Mouse (Mus musculus): ENCODE data around the gene Gm21860. TPM values are rescaled to one million over a fixed set of nuclear protein-coding genes. Genes with fewer than 3 reads are reported as not detected.
"Not testable (repeated sequence)": the region's sequence is repeated elsewhere in the genome, so short reads cannot be mapped to it uniquely, and the experiment has no call there.

Gene Gm21860
- total RNA-seq (2012; rRNA removed) = not detected in 2 replicates
- polyA plus RNA-seq (2012; ENCODE audit: insufficient read depth in 1 of 2, insufficient read length in 2 of 2, low read depth in 1 of 2, low replicate concordance in 2 of 2, missing spikeins in 1 of 2) = not detected

GRCm38 (mm10) chrY:90754721-90755120, at the start of gene Gm21860:
Gene Gm21860 (minus strand): TSS chrY:90754821.
- not testable (repeated sequence) for H3K27ac ChIP-seq (ENCODE audit: control insufficient read depth, low read depth, low read length); H3K4me3 ChIP-seq (ENCODE audit: control insufficient read depth in 1 of 2, insufficient read depth in 1 of 2, low read depth in 2 of 2, low read length in 2 of 2); H3K36me3 ChIP-seq (ENCODE audit: control insufficient read depth in 1 of 2, insufficient read depth in 2 of 2, low read length in 2 of 2); H3K9ac ChIP-seq (ENCODE audit: control insufficient read depth, low read depth, low read length, poor library complexity, severe bottlenecking); H3K79me2 ChIP-seq (ENCODE audit: control insufficient read depth, insufficient read depth, low read length, poor library complexity); H3K9me3 ChIP-seq (replicated peaks; ENCODE audit: insufficient read depth, low read length); H3K4me1 ChIP-seq (ENCODE audit: control insufficient read depth in 1 of 2, insufficient read depth in 2 of 2, low read length in 2 of 2); DNase-seq (ENCODE audit: low read depth, low spot score); H3K27me3 ChIP-seq (ENCODE audit: control insufficient read depth in 1 of 2, insufficient read depth in 2 of 2, low read length in 2 of 2)

- not testable (repeated sequence) for H3K4me3 ChIP-seq (ENCODE audit: control insufficient read depth in 1 of 2, insufficient read depth in 1 of 2, low read depth in 2 of 2, low read length in 2 of 2); H3K79me2 ChIP-seq (ENCODE audit: control insufficient read depth, insufficient read depth, low read length, poor library complexity); DNase-seq (ENCODE audit: low read depth, low spot score); H3K9ac ChIP-seq (ENCODE audit: control insufficient read depth, low read depth, low read length, poor library complexity, severe bottlenecking); H3K27ac ChIP-seq (ENCODE audit: control insufficient read depth, low read depth, low read length); H3K36me3 ChIP-seq (ENCODE audit: control insufficient read depth in 1 of 2, insufficient read depth in 2 of 2, low read length in 2 of 2); H3K27me3 ChIP-seq (ENCODE audit: control insufficient read depth in 1 of 2, insufficient read depth in 2 of 2, low read length in 2 of 2); H3K9me3 ChIP-seq (replicated peaks; ENCODE audit: insufficient read depth, low read length); H3K4me1 ChIP-seq (ENCODE audit: control insufficient read depth in 1 of 2, insufficient read depth in 2 of 2, low read length in 2 of 2)
These were observed 29.8 kb upstream of the Gm21860 start, which contains the start of gene Gm47283 for GRCm38 (mm10) chrY:90784438-90784837. Gene Gm47283 (plus strand): TSS chrY:90784738.

- not testable (repeated sequence) for H3K27me3 ChIP-seq (ENCODE audit: control insufficient read depth in 1 of 2, insufficient read depth in 2 of 2, low read length in 2 of 2); H3K9ac ChIP-seq (ENCODE audit: control insufficient read depth, low read depth, low read length, poor library complexity, severe bottlenecking); H3K27ac ChIP-seq (ENCODE audit: control insufficient read depth, low read depth, low read length); DNase-seq (ENCODE audit: low read depth, low spot score); H3K4me1 ChIP-seq (ENCODE audit: control insufficient read depth in 1 of 2, insufficient read depth in 2 of 2, low read length in 2 of 2); H3K4me3 ChIP-seq (ENCODE audit: control insufficient read depth in 1 of 2, insufficient read depth in 1 of 2, low read depth in 2 of 2, low read length in 2 of 2); H3K9me3 ChIP-seq (replicated peaks; ENCODE audit: insufficient read depth, low read length); H3K36me3 ChIP-seq (ENCODE audit: control insufficient read depth in 1 of 2, insufficient read depth in 2 of 2, low read length in 2 of 2); H3K79me2 ChIP-seq (ENCODE audit: control insufficient read depth, insufficient read depth, low read length, poor library complexity)
These were observed 9.4 kb downstream of the Gm21860 start for GRCm38 (mm10) chrY:90745256-90745655.

GRCm38 (mm10) chrY:90744381-90744981, 10.1 kb downstream of the Gm21860 start:
- not testable (repeated sequence) for H3K4me1 ChIP-seq (ENCODE audit: control insufficient read depth in 1 of 2, insufficient read depth in 2 of 2, low read length in 2 of 2); H3K27me3 ChIP-seq (ENCODE audit: control insufficient read depth in 1 of 2, insufficient read depth in 2 of 2, low read length in 2 of 2); H3K27ac ChIP-seq (ENCODE audit: control insufficient read depth, low read depth, low read length); H3K79me2 ChIP-seq (ENCODE audit: control insufficient read depth, insufficient read depth, low read length, poor library complexity); H3K9ac ChIP-seq (ENCODE audit: control insufficient read depth, low read depth, low read length, poor library complexity, severe bottlenecking); H3K4me3 ChIP-seq (ENCODE audit: control insufficient read depth in 1 of 2, insufficient read depth in 1 of 2, low read depth in 2 of 2, low read length in 2 of 2); H3K9me3 ChIP-seq (replicated peaks; ENCODE audit: insufficient read depth, low read length); H3K36me3 ChIP-seq (ENCODE audit: control insufficient read depth in 1 of 2, insufficient read depth in 2 of 2, low read length in 2 of 2)
- peak; percentile 78 for DNase-seq (ENCODE audit: low read depth, low spot score)

- H3K4me3 ChIP-seq (ENCODE audit: control insufficient read depth in 1 of 2, insufficient read depth in 1 of 2, low read depth in 2 of 2, low read length in 2 of 2) = no peak overlapping the region
- H3K9me3 ChIP-seq (replicated peaks; ENCODE audit: insufficient read depth, low read length) = no peaks in the 10 kb centered on the region
These were observed 10.8 kb downstream of the Gm21860 start for GRCm38 (mm10) chrY:90743811-90744220.

GRCm38 (mm10) chrY:90743053-90743810, 11.4 kb downstream of the Gm21860 start:
- H3K9ac ChIP-seq (ENCODE audit: control insufficient read depth, low read depth, low read length, poor library complexity, severe bottlenecking); H3K4me3 ChIP-seq (ENCODE audit: control insufficient read depth in 1 of 2, insufficient read depth in 1 of 2, low read depth in 2 of 2, low read length in 2 of 2); H3K36me3 ChIP-seq (ENCODE audit: control insufficient read depth in 1 of 2, insufficient read depth in 2 of 2, low read length in 2 of 2); H3K4me1 ChIP-seq (ENCODE audit: control insufficient read depth in 1 of 2, insufficient read depth in 2 of 2, low read length in 2 of 2); H3K9me3 ChIP-seq (replicated peaks; ENCODE audit: insufficient read depth, low read length); H3K27me3 ChIP-seq (ENCODE audit: control insufficient read depth in 1 of 2, insufficient read depth in 2 of 2, low read length in 2 of 2); H3K79me2 ChIP-seq (ENCODE audit: control insufficient read depth, insufficient read depth, low read length, poor library complexity); H3K27ac ChIP-seq (ENCODE audit: control insufficient read depth, low read depth, low read length): not testable (repeated sequence)
- DNase-seq (ENCODE audit: low read depth, low spot score) = peak; percentile 21

More at GRCm38 (mm10) chrY:90743811-90744220, 10.8 kb downstream of the Gm21860 start:
- peak; percentile 4 for DNase-seq (ENCODE audit: low read depth, low spot score)
- no peak overlapping the region for H3K27ac ChIP-seq (ENCODE audit: control insufficient read depth, low read depth, low read length)
- TF ChIP-seq GABPA (IDR thresholded peaks at IDR 0.05; ENCODE audit: low read depth, low read length) (no peak), KAT2A (conservative IDR thresholded peaks at IDR 0.05; ENCODE audit: low read depth, low read length) (no peak), ELF1 (IDR thresholded peaks at IDR 0.05; ENCODE audit: low read depth, low read length) (no peak), ZC3H11A (IDR thresholded peaks at IDR 0.05; ENCODE audit: low read depth, low read length) (no peak), HCFC1 (IDR thresholded peaks at IDR 0.05; ENCODE audit: low read depth, low read length) (no peak), ETS1 (IDR thresholded peaks at IDR 0.05; ENCODE audit: low read depth, low read length) (no peak), EP300 (IDR thresholded peaks at IDR 0.05; ENCODE audit: low read depth in 1 of 2, low read length in 2 of 2) (no peak), NELFE (IDR thresholded peaks at IDR 0.05; ENCODE audit: low read depth, low read length) (no peak), TAL1 (IDR thresholded peaks at IDR 0.05; ENCODE audit: low read length) (no peak), POLR2A (IDR thresholded peaks at IDR 0.05; ENCODE audit: control insufficient read depth in 1 of 2, insufficient read depth in 1 of 2, low read depth in 1 of 2, low read length in 2 of 2, poor library complexity in 1 of 2) (no peak), SMC3 (IDR thresholded peaks at IDR 0.05; ENCODE audit: low read depth, low read length) (no peak), E2F4 (IDR thresholded peaks at IDR 0.05; ENCODE audit: borderline replicate concordance, low read depth, low read length) (no peak), TBP (IDR thresholded peaks at IDR 0.05; ENCODE audit: low read depth, low read length) (no peak)
- no peak overlapping the region for H3K9ac ChIP-seq (ENCODE audit: control insufficient read depth, low read depth, low read length, poor library complexity, severe bottlenecking)
- H3K79me2 ChIP-seq (ENCODE audit: control insufficient read depth, insufficient read depth, low read length, poor library complexity) = no peaks in the 10 kb centered on the region
- no peaks in the 10 kb centered on the region for H3K36me3 ChIP-seq (ENCODE audit: control insufficient read depth in 1 of 2, insufficient read depth in 2 of 2, low read length in 2 of 2)
- no peaks in the 10 kb centered on the region for H3K27me3 ChIP-seq (ENCODE audit: control insufficient read depth in 1 of 2, insufficient read depth in 2 of 2, low read length in 2 of 2)
- no peaks in the 10 kb centered on the region for H3K4me1 ChIP-seq (ENCODE audit: control insufficient read depth in 1 of 2, insufficient read depth in 2 of 2, low read length in 2 of 2)
